Mouse (Mus musculus) intestine, embryonic 15.5 days (tissue): Measurements from ENCODE around the gene Gcnt1. TPM values are rescaled to one million over a fixed set of nuclear protein-coding genes. Genes with fewer than 3 reads are reported as not detected.

ENCODE experiments used
- ATAC-seq: fragments of 200-750 bp; cut with Nextera tagmentation; 2 replicates; pipeline ENCODE4 v1.8.0; 2017; ENCODE audit warnings: moderate TSS enrichment, moderate library complexity
- H3K27ac ChIP-seq: fragments of 300-500 bp; sonication (generic); 2 replicates; pipeline ENCODE4 v1.5.1; 2015; ENCODE audit warnings: mild to moderate bottlenecking, inconsistent platforms
- H3K27me3 ChIP-seq: fragments of 300-500 bp; sonication (generic); replicated peaks from 2 replicates; pipeline ENCODE4 v1.6.1; 2015; ENCODE audit warnings: inconsistent platforms
- H3K36me3 ChIP-seq: fragments of 300-500 bp; sonication (generic); 2 replicates; pipeline ENCODE4 v1.6.1; 2015; ENCODE audit warnings: inconsistent platforms
- H3K4me1 ChIP-seq: fragments of 300-500 bp; sonication (generic); replicated peaks from 2 replicates; pipeline ENCODE4 v1.6.1; 2015; ENCODE audit warnings: inconsistent platforms
- H3K4me2 ChIP-seq: fragments of 300-500 bp; sonication (generic); replicated peaks from 2 replicates; pipeline ENCODE4 v1.6.1; 2015; ENCODE audit warnings: mild to moderate bottlenecking, inconsistent platforms
- H3K4me3 ChIP-seq: fragments of 300-500 bp; sonication (generic); replicated peaks from 2 replicates; pipeline ENCODE4 v1.5.1; 2015; ENCODE audit warnings: inconsistent platforms
- H3K9ac ChIP-seq: fragments of 300-500 bp; sonication (generic); 2 replicates; pipeline ENCODE4 v1.6.1; 2015; ENCODE audit warnings: inconsistent platforms
- H3K9me3 ChIP-seq: fragments of 300-500 bp; sonication (generic); 2 replicates; pipeline ENCODE4 v1.6.1; 2016; ENCODE audit warnings: inconsistent platforms
- WGBS: fragments of 180-500 bp; shearing (Covaris S2); methylation state at CpG from one replicate; pipeline ENCODE4 v1.1.7; 2015; 5-methylcytosine and 5-hydroxymethylcytosine counted together
- polyA plus RNA-seq: library from polyadenylated mRNA; unstranded; fragments of >200 nt; fragmentation: Nextera tagmentation; extraction: Ambion mirVana; gene quantifications from 2 replicates; pipeline ENCODE4 v1.2.1, GENCODE M21; 2015

Gcnt1 gene
- polyA plus RNA-seq, 1 experiment from 2014 or later: 4.3 TPM

DNA sequence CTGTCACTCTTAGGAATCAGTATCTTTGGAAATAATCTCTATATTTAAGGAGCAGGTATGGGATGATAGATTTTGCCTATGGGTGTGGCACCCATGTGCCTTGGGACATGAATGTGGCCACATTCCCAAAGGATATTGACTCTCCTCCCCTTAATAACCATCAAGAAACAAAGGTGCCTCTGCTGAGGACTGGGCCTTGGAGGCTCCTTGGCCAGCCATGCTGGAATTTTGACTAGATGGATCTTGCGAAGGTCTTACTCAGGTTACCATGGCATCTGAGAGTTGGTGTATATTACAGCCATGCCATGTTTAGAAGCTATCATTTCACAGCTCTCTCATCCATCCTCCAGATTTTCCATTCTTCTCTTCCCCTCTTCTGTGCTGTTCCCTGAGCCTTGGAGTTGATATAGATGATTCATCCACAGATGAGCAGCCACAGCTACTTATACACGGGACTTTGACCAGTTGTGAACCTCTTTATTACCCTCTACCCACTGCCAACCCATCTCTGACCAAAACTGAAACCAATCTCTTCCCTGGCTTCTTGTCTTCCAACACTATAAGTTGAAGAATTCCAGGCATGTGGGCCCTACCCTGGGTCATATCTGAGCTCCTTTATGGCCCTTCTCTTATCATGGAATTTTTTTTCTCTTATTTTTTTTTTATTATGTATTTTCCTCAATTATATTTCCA lies 56.2 kb downstream of the Gcnt1 start:
- Histone ChIP-seq H3K27ac (no peak overlapping the region), H3K36me3 (no peaks in the 10 kb centered on the region), H3K9ac (no peak overlapping the region), H3K27me3 (no peaks in the 10 kb centered on the region), H3K4me1 (no peaks in the 10 kb centered on the region), H3K9me3 (no peaks in the 10 kb centered on the region), H3K4me3 (no peak overlapping the region), H3K4me2 (no peak overlapping the region)
- ATAC-seq: peak; percentile 91
- WGBS: 75% methylated on average over 2 of the region's 2 CpGs

DNA sequence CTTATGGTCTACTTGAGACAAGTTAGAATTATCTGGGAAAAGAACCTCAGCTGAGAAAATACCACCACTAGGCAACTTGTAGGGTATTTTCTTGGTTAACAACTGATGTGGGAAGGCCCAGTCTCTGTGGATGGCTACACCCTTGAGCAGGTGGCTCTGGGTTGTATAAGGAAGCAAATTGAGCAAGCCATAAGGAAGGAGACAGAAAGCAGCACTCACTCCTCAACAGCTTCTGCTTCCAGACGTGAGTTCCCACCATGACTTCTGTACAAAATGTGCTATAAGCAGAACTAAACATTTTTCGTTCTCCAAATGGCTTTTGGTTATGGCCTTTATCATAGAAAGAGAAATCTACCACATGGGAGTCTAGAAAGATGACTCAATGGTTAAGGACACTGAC lies 58.2 kb downstream of the Gcnt1 start:
- Histone ChIP-seq H3K4me3 (no peak overlapping the region), H3K36me3 (no peaks in the 10 kb centered on the region), H3K9ac (no peak overlapping the region), H3K27me3 (no peaks in the 10 kb centered on the region), H3K4me1 (no peaks in the 10 kb centered on the region), H3K4me2 (no peak overlapping the region), H3K27ac (no peak overlapping the region), H3K9me3 (no peaks in the 10 kb centered on the region)
- no peak for ATAC-seq
- WGBS: 74% methylated on average over 2 of the region's 2 CpGs

DNA sequence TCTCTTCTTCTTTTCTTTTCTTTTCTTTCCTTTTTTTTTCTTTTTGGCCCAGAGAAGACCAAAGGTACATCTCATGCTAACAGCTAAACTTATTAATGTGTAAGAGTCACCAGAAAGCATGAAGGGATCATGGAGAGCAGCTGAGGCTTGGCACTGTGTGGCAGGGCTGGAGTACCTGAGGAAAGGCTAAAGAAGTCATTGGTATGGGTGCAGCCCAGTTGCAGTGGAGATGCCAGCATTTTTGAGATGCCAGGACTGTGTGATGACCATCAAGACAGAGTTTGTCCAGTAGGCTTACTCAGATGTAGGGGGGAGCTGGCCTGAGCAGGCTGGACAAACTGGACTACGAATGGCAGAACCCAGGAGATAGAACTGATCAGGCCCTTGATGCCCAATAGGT lies 58.9 kb downstream of the Gcnt1 start:
- 79% methylated on average over 1 of the region's 1 CpGs for WGBS
- no peak for ATAC-seq
- no peaks in the 10 kb centered on the region for H3K4me1 ChIP-seq
- no peaks in the 10 kb centered on the region for H3K27me3 ChIP-seq
- no peak overlapping the region for H3K4me3 ChIP-seq
- H3K36me3 ChIP-seq: no peaks in the 10 kb centered on the region
- no peak overlapping the region for H3K27ac ChIP-seq
- H3K4me2 ChIP-seq: no peak overlapping the region
- no peaks in the 10 kb centered on the region for H3K9me3 ChIP-seq
- H3K9ac ChIP-seq: no peak overlapping the region

DNA sequence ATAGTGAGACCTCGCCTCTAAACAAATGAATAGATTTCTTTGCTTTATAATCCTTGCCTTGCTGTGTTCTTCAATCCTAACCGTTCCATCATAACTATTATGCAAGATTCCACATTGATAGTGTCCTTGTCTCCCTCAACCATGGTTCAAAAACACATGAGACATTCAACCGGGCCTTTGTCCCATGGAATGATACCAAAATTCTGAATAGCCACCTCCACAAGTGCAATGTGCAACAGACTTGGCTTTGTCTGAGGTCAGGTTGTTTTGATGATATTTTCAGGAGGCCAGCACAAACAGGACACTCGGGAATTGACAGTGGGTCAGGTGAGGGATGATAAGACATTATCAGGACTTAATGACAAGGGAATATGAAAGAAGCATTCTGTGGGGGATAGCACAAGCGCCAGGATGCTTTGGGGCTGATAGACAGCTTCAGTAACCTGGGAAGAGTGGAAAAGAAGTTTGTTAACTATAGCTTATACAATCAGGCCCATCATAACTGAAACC lies 59.9 kb downstream of the Gcnt1 start:
- Histone ChIP-seq H3K9ac (no peak overlapping the region), H3K4me2 (no peak overlapping the region), H3K27ac (no peak overlapping the region), H3K4me3 (no peak overlapping the region), H3K9me3 (no peaks in the 10 kb centered on the region), H3K4me1 (no peaks in the 10 kb centered on the region), H3K27me3 (no peaks in the 10 kb centered on the region), H3K36me3 (no peaks in the 10 kb centered on the region)
- WGBS: 89% methylated on average over 5 of the region's 5 CpGs
- ATAC-seq: no peak

DNA sequence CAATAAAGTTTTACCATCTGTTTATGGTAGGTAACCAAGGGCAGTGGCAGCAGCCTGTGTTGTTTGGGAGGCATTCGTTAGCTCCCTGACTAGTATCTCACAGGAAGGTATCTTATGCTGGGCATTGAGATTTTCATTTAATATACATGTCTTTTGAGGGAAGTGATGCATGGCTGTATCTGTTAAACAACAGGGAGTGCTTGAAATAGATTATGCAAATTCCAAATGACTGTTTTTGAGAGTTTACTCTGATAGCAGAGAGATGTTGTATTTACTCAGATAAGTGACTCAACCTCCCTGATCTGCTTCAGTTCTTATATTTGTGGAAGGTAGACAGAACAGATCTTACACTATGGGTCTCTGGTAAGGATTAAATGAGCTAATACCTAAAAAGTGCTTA lies 61.1 kb downstream of the Gcnt1 start:
- H3K9ac ChIP-seq: no peak overlapping the region
- WGBS: 72% methylated on average over 1 of the region's 1 CpGs
- no peaks in the 10 kb centered on the region for H3K4me1 ChIP-seq
- H3K27me3 ChIP-seq: no peaks in the 10 kb centered on the region
- H3K4me3 ChIP-seq: no peak overlapping the region
- H3K4me2 ChIP-seq: no peak overlapping the region
- no peak for ATAC-seq
- H3K9me3 ChIP-seq: no peaks in the 10 kb centered on the region
- no peaks in the 10 kb centered on the region for H3K36me3 ChIP-seq
- H3K27ac ChIP-seq: no peak overlapping the region

DNA sequence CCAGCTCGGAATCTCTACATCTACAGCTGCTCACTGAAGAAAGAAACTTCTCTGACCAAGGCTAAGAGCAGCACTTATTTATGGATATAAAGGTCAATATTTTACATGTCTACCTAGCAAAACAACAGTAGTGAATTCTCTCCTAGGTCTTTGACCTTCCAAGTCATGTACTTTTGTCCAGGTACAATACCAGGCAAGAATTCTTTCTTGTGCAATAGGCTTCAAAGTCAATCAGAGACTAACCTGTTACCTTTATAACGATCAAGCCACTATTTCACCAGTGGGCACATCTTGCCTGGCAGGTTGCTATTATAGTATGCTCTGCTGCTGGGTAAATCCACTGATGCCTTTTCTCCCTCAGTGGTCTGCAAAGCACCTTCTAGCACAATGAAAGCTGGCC lies 61.6 kb downstream of the Gcnt1 start:
- H3K4me3 ChIP-seq: no peak overlapping the region
- H3K9me3 ChIP-seq: no peaks in the 10 kb centered on the region
- 83% methylated on average over 2 of the region's 2 CpGs for WGBS
- ATAC-seq: no peak
- H3K9ac ChIP-seq: no peak overlapping the region
- H3K27ac ChIP-seq: no peak overlapping the region
- H3K27me3 ChIP-seq: no peaks in the 10 kb centered on the region
- H3K4me2 ChIP-seq: no peak overlapping the region
- no peaks in the 10 kb centered on the region for H3K4me1 ChIP-seq
- H3K36me3 ChIP-seq: no peaks in the 10 kb centered on the region

DNA sequence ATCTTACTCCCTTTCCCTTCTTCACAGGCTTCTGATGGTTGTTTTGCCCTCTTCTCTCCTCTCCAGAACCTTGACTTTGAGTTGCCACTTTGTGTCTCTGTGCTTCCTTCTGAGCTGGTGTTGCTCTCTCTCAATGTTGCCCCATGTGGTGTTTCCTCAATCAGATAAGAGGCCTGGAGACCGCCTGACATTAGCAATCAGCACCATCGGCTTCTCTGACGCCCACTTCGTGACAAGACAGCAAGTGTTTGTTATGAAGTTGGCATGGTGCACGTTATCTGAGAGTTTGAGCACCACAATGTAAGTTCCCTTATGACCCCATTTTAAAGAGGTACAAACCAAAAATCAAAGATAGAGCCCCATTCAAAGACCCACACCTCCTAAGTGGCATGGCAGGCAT lies 76.6 kb downstream of the Gcnt1 start:
- Histone ChIP-seq H3K27ac (no peak overlapping the region), H3K9ac (no peak overlapping the region), H3K4me2 (no peak overlapping the region), H3K27me3 (no peaks in the 10 kb centered on the region), H3K4me1 (no peaks in the 10 kb centered on the region), H3K4me3 (no peak overlapping the region), H3K9me3 (no peaks in the 10 kb centered on the region), H3K36me3 (no peaks in the 10 kb centered on the region)
- ATAC-seq: no peak
- 75% methylated on average over 5 of the region's 5 CpGs for WGBS

DNA sequence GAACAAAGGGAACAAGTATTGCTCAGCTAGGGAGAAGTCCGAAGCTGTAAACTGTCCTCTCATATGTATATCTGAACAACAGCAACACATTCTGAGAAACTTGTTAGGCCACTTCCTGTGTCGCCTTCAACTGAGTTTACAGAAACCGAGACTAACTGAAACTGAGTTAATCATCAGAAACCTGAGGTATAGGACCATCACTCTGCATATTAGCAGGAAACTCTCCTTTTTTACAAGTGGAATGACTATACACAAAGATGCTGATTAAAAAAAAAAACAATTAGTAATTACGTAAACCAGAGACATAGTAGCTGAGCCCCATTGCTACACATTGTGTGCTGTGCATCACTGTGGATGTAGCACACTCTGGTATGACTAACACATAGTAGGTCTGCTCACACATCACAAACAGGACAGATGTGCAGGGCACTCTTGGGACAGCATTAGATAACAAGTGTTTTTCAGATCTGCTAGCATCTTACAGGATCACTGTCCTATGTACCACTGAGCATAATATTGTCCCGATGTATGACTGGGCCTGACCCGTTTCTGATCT lies 77.4 kb downstream of the Gcnt1 start:
- Histone ChIP-seq H3K4me1 (no peaks in the 10 kb centered on the region), H3K4me3 (no peak overlapping the region), H3K27me3 (no peaks in the 10 kb centered on the region), H3K9me3 (no peaks in the 10 kb centered on the region), H3K4me2 (no peak overlapping the region), H3K9ac (no peak overlapping the region), H3K36me3 (no peaks in the 10 kb centered on the region), H3K27ac (no peak overlapping the region)
- 73% methylated on average over 6 of the region's 6 CpGs for WGBS
- ATAC-seq: no peak

DNA sequence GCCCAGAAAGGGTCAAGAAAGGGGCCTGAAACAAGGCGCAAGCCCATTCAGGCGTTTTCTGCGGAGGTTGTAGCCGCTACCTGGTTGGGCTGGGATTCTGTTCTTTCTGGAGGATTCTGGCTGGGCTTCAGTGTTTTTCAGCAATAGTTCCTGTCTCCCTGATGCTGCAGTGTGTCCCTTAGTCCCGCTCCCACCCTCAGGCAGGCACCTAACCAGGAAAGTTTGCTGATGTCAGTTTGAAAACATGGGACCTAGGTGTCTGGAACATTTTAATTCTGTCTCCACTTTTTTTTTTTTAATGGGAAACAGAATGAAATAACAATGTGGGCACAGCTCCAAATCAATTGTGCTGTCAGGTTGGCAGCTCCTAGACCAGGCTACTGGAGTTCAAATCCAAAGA lies 78.5 kb downstream of the Gcnt1 start:
- no peak overlapping the region for H3K27ac ChIP-seq
- H3K9me3 ChIP-seq: no peaks in the 10 kb centered on the region
- no peak overlapping the region for H3K4me3 ChIP-seq
- 86% methylated on average over 5 of the region's 5 CpGs for WGBS
- H3K4me2 ChIP-seq: no peak overlapping the region
- ATAC-seq: no peak
- H3K36me3 ChIP-seq: no peaks in the 10 kb centered on the region
- H3K9ac ChIP-seq: no peak overlapping the region
- H3K27me3 ChIP-seq: no peaks in the 10 kb centered on the region
- H3K4me1 ChIP-seq: no peaks in the 10 kb centered on the region

DNA sequence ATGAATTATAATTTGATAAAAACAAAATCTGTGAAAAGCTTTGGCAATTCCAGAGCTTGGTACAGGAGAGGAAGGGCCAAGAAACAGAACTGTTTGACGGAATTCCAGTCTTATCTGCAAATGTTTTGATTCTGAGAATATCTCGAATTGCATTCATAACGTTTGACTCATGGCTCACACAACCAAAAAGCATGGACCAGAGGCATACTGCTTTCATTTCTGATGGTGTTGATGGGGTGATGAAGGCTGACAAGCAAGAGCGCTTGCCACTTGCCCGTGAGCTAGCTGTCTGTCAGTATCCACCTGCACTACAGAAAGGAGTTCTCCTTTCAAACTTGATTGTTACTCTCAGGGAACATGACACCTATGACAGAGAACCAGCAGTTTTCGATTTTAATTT lies 83.1 kb downstream of the Gcnt1 start:
- WGBS: 60% methylated on average over 6 of the region's 6 CpGs
- ATAC-seq: no peak
- H3K4me1 ChIP-seq: no peaks in the 10 kb centered on the region

DNA sequence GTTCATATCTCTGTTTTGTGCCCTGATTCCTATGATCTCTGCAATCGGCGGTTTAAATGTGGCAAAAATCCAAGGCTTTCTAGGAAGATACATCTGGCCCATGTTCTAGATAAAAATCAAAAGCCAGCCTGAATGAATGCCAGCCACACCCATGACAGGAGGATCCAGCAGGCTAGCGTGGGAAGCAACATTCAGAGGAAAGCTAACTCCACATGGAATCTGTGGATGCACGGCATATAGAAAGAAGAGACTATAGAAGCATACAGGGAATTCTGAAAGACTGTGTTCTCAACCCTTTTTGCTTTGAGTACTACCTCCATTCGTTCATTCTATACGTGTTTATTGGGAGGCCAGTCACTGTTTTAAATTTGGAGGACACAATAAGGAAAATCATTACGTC lies 86.6 kb downstream of the Gcnt1 start:
- Histone ChIP-seq H3K9me3 (no peaks in the 10 kb centered on the region), H3K27me3 (no peaks in the 10 kb centered on the region), H3K4me1 (no peaks in the 10 kb centered on the region), H3K9ac (no peak overlapping the region), H3K27ac (no peak overlapping the region), H3K36me3 (no peaks in the 10 kb centered on the region), H3K4me3 (no peak overlapping the region), H3K4me2 (no peak overlapping the region)
- no peak for ATAC-seq
- 78% methylated on average over 7 of the region's 7 CpGs for WGBS

More for the DNA sequence above, 83.1 kb downstream of the Gcnt1 start:
- no peaks in the 10 kb centered on the region for H3K36me3 ChIP-seq
- H3K27ac ChIP-seq: no peak overlapping the region
- no peak overlapping the region for H3K4me3 ChIP-seq
- no peak overlapping the region for H3K9ac ChIP-seq
- H3K4me2 ChIP-seq: no peak overlapping the region
- no peaks in the 10 kb centered on the region for H3K27me3 ChIP-seq
- H3K9me3 ChIP-seq: no peaks in the 10 kb centered on the region

DNA sequence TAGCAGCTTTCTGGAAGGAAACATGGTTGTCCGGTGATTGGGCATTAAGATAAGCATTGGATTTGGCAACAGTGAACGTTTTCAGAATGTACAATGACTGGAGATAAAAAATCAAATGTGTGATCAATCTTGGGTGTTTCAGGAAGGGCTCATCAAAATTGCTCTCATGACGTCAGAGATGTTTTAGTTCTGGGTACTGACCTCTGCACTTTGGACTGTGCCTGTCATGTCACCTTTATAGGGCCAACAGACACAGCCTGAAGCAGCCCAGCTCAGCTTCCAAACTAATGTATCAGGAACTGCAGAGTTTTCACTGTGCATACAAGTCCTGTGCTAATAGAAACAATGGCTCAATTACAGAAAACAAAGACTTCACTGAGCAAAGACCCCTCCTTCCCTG lies 89.3 kb downstream of the Gcnt1 start:
- no peaks in the 10 kb centered on the region for H3K27me3 ChIP-seq
- no peak overlapping the region for H3K4me3 ChIP-seq

DNA sequence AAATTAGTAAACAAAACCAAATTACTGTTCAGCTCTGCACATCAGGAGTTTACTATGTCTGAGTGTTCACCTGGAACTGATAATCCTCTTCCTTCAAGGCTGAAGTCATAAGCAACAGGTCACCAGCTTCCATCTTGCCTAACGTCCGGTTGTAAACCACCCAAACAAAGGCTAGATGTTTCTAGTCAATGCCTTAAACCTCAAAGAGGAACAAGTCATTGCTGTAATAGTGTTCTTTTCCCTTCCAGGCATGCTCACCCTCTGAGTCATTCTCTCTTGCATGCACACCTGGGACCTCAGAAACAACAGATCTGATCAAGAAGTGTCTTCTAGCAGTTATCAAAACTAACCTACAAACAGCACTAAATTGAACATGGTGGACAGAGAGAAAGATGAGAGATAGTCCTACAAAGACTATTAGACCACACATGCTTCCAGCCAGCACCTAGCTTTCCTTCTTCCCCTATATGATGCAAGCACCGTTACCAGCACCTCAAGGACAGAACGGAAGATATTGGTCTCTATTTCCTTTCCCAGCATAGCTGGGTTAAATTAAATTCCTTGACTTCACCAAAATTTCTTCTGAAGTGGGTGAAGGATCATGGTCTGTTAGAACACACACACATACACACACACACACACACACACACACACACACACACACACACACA lies 94.1 kb downstream of the Gcnt1 start:
- 90% methylated on average over 4 of the region's 4 CpGs for WGBS
- no peaks in the 10 kb centered on the region for H3K9me3 ChIP-seq
- H3K36me3 ChIP-seq: no peaks in the 10 kb centered on the region

More for the DNA sequence above, 89.3 kb downstream of the Gcnt1 start:
- Histone ChIP-seq H3K9me3 (no peaks in the 10 kb centered on the region), H3K36me3 (no peaks in the 10 kb centered on the region), H3K4me2 (no peak overlapping the region), H3K27ac (no peak overlapping the region), H3K9ac (no peak overlapping the region), H3K4me1 (no peaks in the 10 kb centered on the region)
- ATAC-seq: no peak
- WGBS: 57% methylated on average over 3 of the region's 3 CpGs

More for the DNA sequence above, 94.1 kb downstream of the Gcnt1 start:
- ATAC-seq: no peak
- no peak overlapping the region for H3K9ac ChIP-seq
- H3K4me2 ChIP-seq: no peak overlapping the region
- H3K27ac ChIP-seq: no peak overlapping the region
- H3K4me1 ChIP-seq: no peaks in the 10 kb centered on the region
- H3K4me3 ChIP-seq: no peak overlapping the region
- no peaks in the 10 kb centered on the region for H3K27me3 ChIP-seq
